Mouse (Mus musculus): Measurements from ENCODE around the gene Slc29a2. TPM values are rescaled to one million over a fixed set of nuclear protein-coding genes. Genes with fewer than 3 reads are reported as not detected.

The Slc29a2 gene
- polyA plus RNA-seq (2015; fragmentation: Nextera tagmentation; extraction: Ambion mirVana), result 1.7 and 1.8 TPM in 2 replicates

DNA sequence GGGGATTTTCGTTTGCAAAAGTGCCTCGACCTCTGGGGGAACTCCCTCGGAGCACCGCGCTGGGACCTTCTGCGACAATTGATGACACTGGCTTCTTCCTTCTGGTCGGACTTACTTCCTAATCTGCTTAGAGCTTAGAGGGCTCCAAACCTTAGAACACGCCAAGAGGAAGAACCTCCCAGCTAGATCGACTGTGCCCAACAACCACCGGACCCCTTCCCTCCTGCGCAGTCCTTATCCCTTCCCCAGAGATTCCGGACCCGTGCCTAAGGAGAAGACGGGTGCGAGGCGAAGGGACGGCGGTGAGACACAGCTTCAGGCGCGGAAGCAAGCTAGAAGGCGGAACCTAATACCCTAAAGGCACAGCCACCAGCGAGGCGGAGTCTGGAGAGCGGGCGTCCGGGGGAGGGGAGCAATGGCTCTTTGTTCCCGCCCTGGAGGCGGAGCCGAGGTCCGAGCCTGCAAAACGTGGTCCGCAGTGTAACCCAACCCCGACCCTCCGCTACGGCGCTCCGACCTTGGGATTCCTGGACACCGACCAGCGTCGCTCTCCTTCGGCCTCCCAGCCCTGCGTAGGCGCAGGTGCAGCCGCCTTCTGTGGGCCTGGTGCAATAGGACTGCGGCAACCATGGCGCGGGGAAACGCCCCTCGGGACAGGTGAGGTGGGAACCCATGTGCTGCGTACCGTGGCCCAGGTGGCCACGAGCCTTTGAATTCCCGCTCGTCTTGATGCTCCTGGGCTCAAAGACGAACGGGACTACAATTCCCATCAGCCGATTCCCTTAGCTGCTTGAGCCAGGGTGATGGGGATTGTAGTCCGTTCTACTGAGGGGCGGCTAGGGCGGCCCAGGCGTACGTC, at the start of gene Slc29a2:
Gene Slc29a2, plus strand, starts transcription at position 240 of the 859 bp plus-strand sequence.
- DNase-seq (ENCODE audit: low spot score) (peak; percentile 94), ATAC-seq (ENCODE audit: low FRiP score, low TSS enrichment) (peak; percentile 94)
- TF ChIP-seq EP300 (optimal IDR thresholded peaks at IDR 0.05) (no peak), CTCF (IDR thresholded peaks at IDR 0.05; ENCODE audit: low read depth) (peak; percentile 27; the same call in 1 of the 2 replicates)
- peak within 1 kb of the TSS; percentile 78 for H3K27ac ChIP-seq (replicated peaks)
- H3K27me3 ChIP-seq (ENCODE audit: control insufficient read depth, insufficient read depth, low read length), result no peaks in the 10 kb centered on the region
- no peaks in the 10 kb centered on the region; the same call in 1 of the 2 replicates for H3K36me3 ChIP-seq (ENCODE audit: control insufficient read depth, insufficient read depth, low read length)
- H3K4me1 ChIP-seq (replicated peaks; ENCODE audit: control insufficient read depth, insufficient read depth), result peaks cover 3% of the 10 kb centered on the region; the same call in 1 of the 2 replicates
- peak within 1 kb of the TSS; percentile 99 for H3K4me2 ChIP-seq (replicated peaks; ENCODE audit: low read depth)
- peak within 1 kb of the TSS; percentile 70 for H3K4me3 ChIP-seq (ENCODE audit: low read depth, low read length)
- H3K9me3 ChIP-seq (ENCODE audit: control insufficient read depth, low read length), result no peaks in the 10 kb centered on the region
- H3K9ac ChIP-seq (ENCODE audit: low read length), result peak within 1 kb of the TSS; percentile 67
- WGBS, result under 1% methylated on average over 55 of the region's 62 CpGs

DNA sequence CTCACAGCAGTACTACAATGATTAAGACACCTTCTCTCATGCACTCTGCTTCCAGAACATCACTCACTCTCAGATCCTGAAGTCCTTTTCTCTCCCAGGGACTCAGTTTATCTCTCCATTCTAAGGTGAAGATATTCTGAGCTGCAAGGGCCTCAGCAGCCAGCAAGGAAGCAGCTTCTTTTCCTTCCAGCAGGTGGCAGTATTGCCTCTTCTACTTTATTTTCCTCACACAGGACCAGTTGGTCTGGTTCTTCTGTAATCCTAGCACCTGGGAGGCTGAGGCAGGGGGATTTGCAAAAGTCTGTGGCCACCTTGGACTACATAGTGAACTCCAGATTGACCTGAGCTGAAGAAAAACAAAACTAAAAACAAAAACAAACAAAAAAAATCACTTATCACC, 41.9 kb upstream of the Slc29a2 start:
- TF ChIP-seq CTCF (IDR thresholded peaks at IDR 0.05; ENCODE audit: low read depth) (peak; percentile 90), EP300 (optimal IDR thresholded peaks at IDR 0.05) (no peak)
- ATAC-seq (ENCODE audit: low FRiP score, low TSS enrichment) (no peak), DNase-seq (ENCODE audit: low spot score) (peak; percentile 41)
- no peak overlapping the region for H3K4me3 ChIP-seq (ENCODE audit: low read depth, low read length)
- H3K27ac ChIP-seq (replicated peaks), result no peak overlapping the region
- no peak overlapping the region for H3K9ac ChIP-seq (ENCODE audit: low read length)
- no peaks in the 10 kb centered on the region for H3K36me3 ChIP-seq (ENCODE audit: control insufficient read depth, insufficient read depth, low read length)
- H3K27me3 ChIP-seq (ENCODE audit: control insufficient read depth, insufficient read depth, low read length), result no peaks in the 10 kb centered on the region
- H3K4me2 ChIP-seq (replicated peaks; ENCODE audit: low read depth), result no peak overlapping the region
- H3K9me3 ChIP-seq (ENCODE audit: control insufficient read depth, low read length), result no peaks in the 10 kb centered on the region
- no peaks in the 10 kb centered on the region for H3K4me1 ChIP-seq (replicated peaks; ENCODE audit: control insufficient read depth, insufficient read depth)

DNA sequence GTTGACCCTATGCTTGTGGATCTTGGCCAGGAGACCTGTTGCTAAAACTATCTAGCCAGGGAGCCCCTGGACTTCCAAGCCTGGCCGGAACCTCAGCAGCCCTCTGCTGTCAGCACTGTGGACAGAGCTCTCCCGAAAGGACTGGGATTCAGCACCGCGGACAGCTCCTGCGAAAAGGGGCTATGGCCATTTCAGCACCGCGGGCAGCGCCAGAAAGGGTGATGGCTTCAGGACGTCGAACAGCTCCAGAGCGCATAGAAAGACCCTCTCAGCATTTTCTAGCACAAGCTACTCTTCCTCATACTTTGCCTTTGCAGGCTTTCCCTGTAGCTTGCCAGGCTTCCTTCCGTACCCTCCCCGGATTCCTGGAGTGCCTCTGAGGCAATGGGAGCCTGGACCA, 34.6 kb upstream of the Slc29a2 start:
- ATAC-seq (ENCODE audit: low FRiP score, low TSS enrichment), result peak; percentile 58
- Histone ChIP-seq H3K9ac (ENCODE audit: low read length) (no peak overlapping the region), H3K9me3 (ENCODE audit: control insufficient read depth, low read length) (no peaks in the 10 kb centered on the region), H3K27me3 (ENCODE audit: control insufficient read depth, insufficient read depth, low read length) (peaks cover 4% of the 10 kb centered on the region; the same call in 1 of the 2 replicates), H3K4me3 (ENCODE audit: low read depth, low read length) (no peak overlapping the region), H3K4me1 (replicated peaks; ENCODE audit: control insufficient read depth, insufficient read depth) (no peaks in the 10 kb centered on the region), H3K27ac (replicated peaks) (no peak overlapping the region), H3K4me2 (replicated peaks; ENCODE audit: low read depth) (no peak overlapping the region), H3K36me3 (ENCODE audit: control insufficient read depth, insufficient read depth, low read length) (no peaks in the 10 kb centered on the region)
- WGBS, result 3% methylated on average over 13 of the region's 13 CpGs
- peak; percentile 92 for DNase-seq (ENCODE audit: low spot score)
- no peak for TF ChIP-seq EP300 (optimal IDR thresholded peaks at IDR 0.05)
- peak; percentile 50 for TF ChIP-seq CTCF (IDR thresholded peaks at IDR 0.05; ENCODE audit: low read depth)

DNA sequence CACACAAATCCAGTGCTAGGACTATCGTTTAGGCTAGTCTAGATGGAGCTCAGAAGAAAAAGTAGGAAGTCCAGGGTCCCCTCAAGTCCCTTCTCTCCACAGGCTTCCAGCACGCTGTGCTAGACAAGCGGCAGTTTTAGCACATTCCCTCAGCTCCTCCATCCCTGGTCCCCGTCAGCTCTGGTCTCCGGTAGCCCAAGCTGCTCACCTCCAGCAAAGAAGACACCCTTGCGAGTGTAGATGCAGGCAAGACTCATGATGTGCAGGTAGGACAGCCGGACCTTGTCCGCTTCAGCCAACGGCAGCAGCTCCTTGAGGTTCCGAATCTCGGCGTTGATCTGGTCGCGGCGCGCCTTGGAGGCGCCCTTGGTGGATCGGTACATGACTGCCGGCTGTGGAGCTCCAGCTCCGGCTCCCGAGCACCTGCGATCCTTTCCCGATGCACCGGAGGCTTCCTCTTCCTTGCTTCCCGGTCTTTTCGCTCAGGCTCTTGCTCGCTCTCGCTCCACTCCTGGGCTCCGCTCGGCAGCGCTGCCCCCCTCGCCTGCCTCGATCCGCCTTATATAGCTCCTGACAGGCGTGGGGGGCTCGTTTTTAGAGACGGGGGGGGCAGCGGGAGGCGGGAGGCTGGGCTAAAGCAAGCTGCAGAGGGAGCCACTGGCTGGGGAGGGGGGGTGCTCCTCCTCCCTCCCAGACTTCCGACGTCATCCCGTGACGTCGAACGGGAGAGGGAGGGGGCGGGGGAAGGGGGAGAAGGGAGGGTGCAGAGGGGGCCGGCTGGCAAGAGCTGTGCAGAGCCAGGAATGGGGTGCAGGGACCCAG, 34.0 kb upstream of the Slc29a2 start:
- Histone ChIP-seq H3K27me3 (ENCODE audit: control insufficient read depth, insufficient read depth, low read length) (peaks cover 4% of the 10 kb centered on the region; the same call in 1 of the 2 replicates), H3K9me3 (ENCODE audit: control insufficient read depth, low read length) (no peaks in the 10 kb centered on the region), H3K36me3 (ENCODE audit: control insufficient read depth, insufficient read depth, low read length) (no peaks in the 10 kb centered on the region), H3K27ac (replicated peaks) (no peak overlapping the region), H3K4me3 (ENCODE audit: low read depth, low read length) (0 out of 2 replicates have a peak overlapping the region, but pooled peaks have one; percentile 1), H3K9ac (ENCODE audit: low read length) (no peak overlapping the region), H3K4me1 (replicated peaks; ENCODE audit: control insufficient read depth, insufficient read depth) (no peaks in the 10 kb centered on the region), H3K4me2 (replicated peaks; ENCODE audit: low read depth) (no peak overlapping the region)
- DNase-seq (ENCODE audit: low spot score) (no peak), ATAC-seq (ENCODE audit: low FRiP score, low TSS enrichment) (no peak)
- TF ChIP-seq EP300 (optimal IDR thresholded peaks at IDR 0.05) (no peak), CTCF (IDR thresholded peaks at IDR 0.05; ENCODE audit: low read depth) (no peak)
- WGBS, result 22% methylated on average over 41 of the region's 47 CpGs

DNA sequence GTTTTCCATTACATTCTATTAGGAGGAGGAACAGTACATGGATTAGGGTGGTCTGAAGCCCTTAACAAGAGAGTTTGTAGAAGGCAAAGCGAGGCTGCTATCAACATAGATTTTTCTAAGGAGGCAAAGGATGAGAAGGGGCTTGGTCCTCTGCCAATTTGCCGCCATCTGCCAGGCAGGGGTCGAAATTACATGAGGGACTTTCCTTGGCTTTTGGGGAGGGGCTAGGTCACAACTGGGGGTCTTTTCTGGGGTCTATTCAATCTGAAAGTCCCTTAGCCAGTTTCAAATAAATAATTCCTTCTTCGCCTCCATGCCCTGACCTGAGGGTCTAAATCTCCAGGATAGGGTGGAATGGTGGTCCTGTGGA, 33.4 kb upstream of the Slc29a2 start, which contains the start of gene Npas4:
Gene Npas4, minus strand, starts transcription at position 61 of the 370 bp plus-strand sequence.
- Histone ChIP-seq H3K9ac (ENCODE audit: low read length) (no peak within 1 kb of the TSS), H3K4me1 (replicated peaks; ENCODE audit: control insufficient read depth, insufficient read depth) (no peaks in the 10 kb centered on the region), H3K9me3 (ENCODE audit: control insufficient read depth, low read length) (no peaks in the 10 kb centered on the region), H3K4me3 (ENCODE audit: low read depth, low read length) (0 out of 2 replicates have a peak within 1 kb of the TSS, but pooled peaks have one; percentile 1), H3K36me3 (ENCODE audit: control insufficient read depth, insufficient read depth, low read length) (no peaks in the 10 kb centered on the region), H3K4me2 (replicated peaks; ENCODE audit: low read depth) (no peak within 1 kb of the TSS; the same call in 1 of the 2 replicates), H3K27me3 (ENCODE audit: control insufficient read depth, insufficient read depth, low read length) (peaks cover 4% of the 10 kb centered on the region; the same call in 1 of the 2 replicates), H3K27ac (replicated peaks) (no peak within 1 kb of the TSS)
- ATAC-seq (ENCODE audit: low FRiP score, low TSS enrichment) (no peak), DNase-seq (ENCODE audit: low spot score) (no peak)
- WGBS, result 26% methylated on average over 4 of the region's 4 CpGs
- TF ChIP-seq CTCF (IDR thresholded peaks at IDR 0.05; ENCODE audit: low read depth), result no peak
